Mouse (Mus musculus) cerebellum, adult 2 months (tissue): ENCODE measurements around the gene Taz.

Source experiments
- CTCF ChIP-seq: fragments of 200-500 bp; IDR thresholded peaks from 2 replicates; pipeline ENCODE4 v1.5.1; 2011; ENCODE audit warnings: low read depth, mild to moderate bottlenecking, control low read depth, low read length, moderate library complexity, borderline replicate concordance; ENCODE audit not compliant: insufficient read depth
- POLR2A ChIP-seq: fragments of 200-500 bp; IDR thresholded peaks from 2 replicates; pipeline ENCODE4 v1.6.1; 2011; ENCODE audit warnings: low read length, control low read depth, borderline replicate concordance; ENCODE audit not compliant: insufficient read depth

- TF ChIP-seq CTCF, result no peak
- TF ChIP-seq POLR2A, result no peak
These were observed 37.1 kb upstream of the Taz start for GRCm38 (mm10) chrX:74244614-74245083.
